Mouse (Mus musculus): ENCODE results near the gene Rnf10. TPM values are rescaled to one million over a fixed set of nuclear protein-coding genes. Genes with fewer than 3 reads are reported as not detected.
"Not testable (repeated sequence)": the region's sequence is repeated elsewhere in the genome, so short reads cannot be mapped to it uniquely, and the experiment has no call there.

Gene Rnf10
- total RNA-seq (2021): 100 to 1,000 TPM; 244 to 283 TPM
- long read RNA-seq, experiment 1, transcript Rnf10-203 (17 exons, 3,476 nt): minor isoform, 13 of 265 reads
- long read RNA-seq, experiment 1, transcript Rnf10-201 (17 exons, 3,106 nt): minor isoform, 25 of 265 reads
- long read RNA-seq, experiment 1, transcript Rnf10-202 (17 exons, 3,112 nt): major isoform, 164 of 265 reads
- long read RNA-seq, experiment 1, partial matches to known transcripts: 42 of 265 reads
- long read RNA-seq, experiment 1, other reads (novel, unspliced or antisense): 19 of 265 reads
- long read RNA-seq, experiment 2, transcript Rnf10-202 (17 exons, 3,112 nt): major isoform, 178 of 270 reads
- long read RNA-seq, experiment 2, transcript Rnf10-201 (17 exons, 3,106 nt): minor isoform, 21 of 270 reads
- long read RNA-seq, experiment 2, transcript Rnf10-203 (17 exons, 3,476 nt): minor isoform, 18 of 270 reads
- long read RNA-seq, experiment 2, partial matches to known transcripts: 27 of 270 reads
- long read RNA-seq, experiment 2, other reads (novel, unspliced or antisense): 22 of 270 reads

DNA sequence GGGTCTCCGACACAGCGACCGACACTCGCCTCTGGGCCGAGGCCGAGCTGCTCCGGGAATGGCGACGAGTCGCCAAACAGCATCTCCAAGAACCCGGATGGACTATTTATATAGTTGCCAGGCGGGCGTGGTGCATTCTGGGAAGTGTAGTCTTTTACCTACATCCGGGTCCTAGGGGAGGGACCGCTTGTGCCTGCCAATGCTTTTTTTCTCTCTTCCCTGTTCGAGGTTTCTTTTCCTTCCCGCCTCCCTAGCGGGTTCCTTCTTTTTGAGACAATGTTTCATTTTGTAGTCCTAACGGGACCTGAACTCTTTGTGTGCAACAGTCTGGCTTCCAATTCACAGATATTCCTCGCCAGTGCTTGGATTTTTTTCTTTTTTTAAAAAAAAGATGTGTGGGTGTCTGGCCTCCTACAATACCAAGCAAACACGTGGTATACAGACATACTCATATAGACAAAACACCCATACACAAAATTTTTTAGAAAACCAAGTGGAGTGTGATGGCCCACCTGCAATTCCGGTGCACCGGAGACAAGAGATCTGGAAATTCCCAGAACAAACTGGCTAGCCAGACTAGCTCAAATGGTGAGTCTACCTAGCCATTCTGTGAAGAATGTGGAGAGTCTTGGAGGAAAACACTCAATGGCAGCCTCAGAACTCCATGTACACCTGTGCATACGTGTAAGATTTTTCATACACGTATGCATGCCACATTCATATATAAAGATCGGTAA lies at the start of gene Rnf10:
Rnf10 (minus strand) TSS at position 87 of the 737 bp plus-strand sequence.
- intact Hi-C loops (cut with DNase I): no loop called here
- DNase-seq (ENCODE audit: low spot score in 2 of 2): peak; percentile 99

- peak; percentile 76 to 87 for DNase-seq (ENCODE audit: low spot score in 2 of 2)
- intact Hi-C loops (cut with DNase I): loop anchor here (1.0 kb wide), 1 partner anchor 19 kb away; the partner anchor contains the start of gene Dynll1
Measured at GRCm38 (mm10) chr5:115319004-115319940, 46.6 kb upstream of the Rnf10 start.

DNA sequence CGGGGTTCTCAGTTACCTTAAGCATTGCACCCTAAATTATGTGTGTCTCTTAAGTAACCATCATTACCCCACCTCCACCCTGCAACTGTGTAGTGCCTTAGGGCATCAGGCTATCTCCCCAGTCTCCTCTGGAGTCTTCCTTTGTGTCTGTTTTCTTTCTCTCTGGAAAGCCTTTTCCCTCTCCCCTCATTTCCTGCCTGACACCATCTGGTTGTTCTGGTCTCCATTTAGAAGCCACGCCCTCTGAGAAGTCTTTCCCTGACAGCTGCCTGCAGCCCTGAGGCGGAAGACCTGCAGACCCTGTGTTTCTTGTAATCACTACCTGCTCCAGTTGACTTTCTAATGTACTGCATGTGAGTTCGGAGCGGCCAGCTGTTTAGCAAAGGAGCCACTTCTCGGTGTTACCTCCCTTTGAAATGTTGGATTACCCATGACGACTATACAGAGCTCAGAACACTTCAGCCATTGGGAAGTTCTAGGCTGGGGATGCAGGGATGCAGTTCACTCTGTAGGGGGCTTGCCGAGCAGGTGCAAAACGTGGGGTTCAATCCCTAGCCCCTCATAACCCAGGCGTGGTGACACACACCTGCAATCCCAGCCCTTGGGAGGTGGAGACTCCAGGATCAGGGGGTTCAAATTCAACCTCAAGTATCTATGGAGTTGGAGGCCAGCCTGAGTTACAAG lies 45.1 kb upstream of the Rnf10 start:
- no peak for DNase-seq (ENCODE audit: low spot score in 2 of 2)
- intact Hi-C loops (cut with DNase I): no loop called here

GRCm38 (mm10) chr5:115316968-115317644 lies 44.4 kb upstream of the Rnf10 start:
- DNase-seq (ENCODE audit: low spot score in 2 of 2): no peak
- intact Hi-C loops (cut with DNase I): no loop called here

- no peak for DNase-seq (ENCODE audit: low spot score in 2 of 2)
- intact Hi-C loops (cut with DNase I): no loop called here
Measured at GRCm38 (mm10) chr5:115313668-115313943, 40.9 kb upstream of the Rnf10 start.

GRCm38 (mm10) chr5:115312816-115313667 lies 40.3 kb upstream of the Rnf10 start:
- no peak for DNase-seq (ENCODE audit: low spot score in 2 of 2)
- intact Hi-C loops (cut with DNase I): no loop called here

GRCm38 (mm10) chr5:115312354-115312753 lies 39.7 kb upstream of the Rnf10 start:
- no peak for DNase-seq (ENCODE audit: low spot score in 2 of 2)
- intact Hi-C loops (cut with DNase I): no loop called here

GRCm38 (mm10) chr5:115302190-115302589 lies 29.5 kb upstream of the Rnf10 start:
- DNase-seq (ENCODE audit: low spot score in 2 of 2): not testable (repeated sequence)
- intact Hi-C loops (cut with DNase I): loop anchor here (5.0 kb wide), 1 partner anchor 40 kb away; the partner anchor contains the start of genes Gatc and Triap1

DNA sequence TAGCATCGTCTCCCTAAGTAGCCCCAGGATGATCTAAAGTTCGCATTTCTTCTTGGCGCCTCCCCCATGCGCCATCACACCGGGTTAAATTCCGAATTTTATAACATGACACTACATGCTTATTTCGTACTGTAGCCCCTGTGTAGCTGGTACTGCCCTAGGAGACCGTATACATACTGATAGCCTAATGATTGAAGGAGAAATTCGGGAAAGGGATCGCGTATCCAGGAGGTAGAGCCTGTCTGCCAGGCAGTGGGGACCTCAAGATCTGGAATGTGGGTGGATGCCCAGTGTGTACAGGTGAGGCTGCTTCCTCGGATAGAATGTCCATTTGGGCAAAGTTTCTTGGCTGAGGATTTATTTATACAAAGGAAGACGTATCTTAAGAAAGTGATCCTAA lies 28.9 kb upstream of the Rnf10 start:
- no peak for DNase-seq (ENCODE audit: low spot score in 2 of 2)
- intact Hi-C loops (cut with DNase I): loop anchor here (5.0 kb wide), 1 partner anchor 41 kb away; the partner anchor contains the start of genes Gatc and Triap1

- intact Hi-C loops (cut with DNase I): loop anchor here (1.0 to 5.0 kb wide), 2 partner anchors 18 to 41 kb away; partner anchors contain the start of genes Gatc and Triap1
- DNase-seq (ENCODE audit: low spot score in 2 of 2): peak; percentile 99 to 100
Measured at GRCm38 (mm10) chr5:115300792-115301614, 28.3 kb upstream of the Rnf10 start, which contains the start of gene Dynll1. Gene Dynll1, minus strand, starts transcription at chr5:115300999.

DNA sequence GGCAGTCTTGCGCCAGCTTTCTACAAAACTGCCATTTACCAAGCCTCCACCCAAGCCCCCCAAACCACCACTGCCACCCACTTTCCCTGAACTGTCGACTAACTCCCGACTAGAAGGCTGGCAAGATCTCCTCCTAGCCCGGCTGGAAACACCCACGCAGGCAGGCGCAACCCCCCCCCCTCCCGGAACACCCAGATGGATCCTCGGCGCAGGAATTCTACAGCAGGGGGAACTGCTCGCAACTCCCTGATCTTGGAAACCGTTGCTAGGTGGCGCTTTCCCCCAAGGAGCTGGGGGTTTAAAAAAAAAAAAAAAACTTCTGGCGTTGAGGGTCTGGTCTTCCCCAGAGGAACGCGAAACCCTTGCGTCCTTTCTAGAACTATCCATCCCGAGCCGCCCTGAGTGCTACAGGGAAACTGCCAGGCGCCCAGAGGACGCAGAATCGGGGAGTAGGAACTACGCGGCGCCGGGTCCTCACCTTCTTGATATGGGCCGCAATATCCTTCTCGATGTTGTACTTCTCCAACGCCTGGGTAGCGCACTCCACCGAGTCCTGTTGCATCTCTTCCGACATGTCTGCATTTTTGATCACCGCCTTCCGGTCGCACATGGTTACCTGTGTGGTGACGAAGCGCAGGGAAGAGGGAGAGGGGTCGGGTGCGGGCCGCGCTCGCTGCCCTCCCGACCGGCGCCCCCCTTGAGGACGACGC lies 27.5 kb upstream of the Rnf10 start:
- intact Hi-C loops (cut with DNase I): loop anchor here (1.0 to 5.0 kb wide), 2 partner anchors 19 to 42 kb away; partner anchors contain the start of genes Gatc and Triap1
- peak; percentile 62 to 74 for DNase-seq (ENCODE audit: low spot score in 2 of 2)

DNA sequence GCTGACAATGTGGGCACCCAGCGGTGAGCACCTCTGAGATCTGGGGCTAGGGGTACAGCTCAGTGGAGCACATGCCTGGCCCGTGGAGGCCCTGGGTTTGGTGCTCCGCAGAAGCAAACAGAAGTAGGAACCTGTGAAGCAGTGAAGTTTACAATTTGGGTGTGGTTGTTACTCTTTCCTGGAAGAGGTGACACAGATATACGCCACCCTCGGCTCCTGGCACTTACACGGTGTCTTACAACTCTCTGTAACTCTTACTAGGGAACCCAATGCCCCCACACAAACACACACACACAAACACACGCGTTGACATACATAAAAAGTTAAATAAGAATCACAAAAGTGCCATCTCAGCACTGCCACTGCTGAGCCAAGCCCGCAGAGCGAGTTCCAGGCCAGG lies 23.6 kb upstream of the Rnf10 start:
- DNase-seq (ENCODE audit: low spot score in 2 of 2): no peak
- intact Hi-C loops (cut with DNase I): no loop called here

DNA sequence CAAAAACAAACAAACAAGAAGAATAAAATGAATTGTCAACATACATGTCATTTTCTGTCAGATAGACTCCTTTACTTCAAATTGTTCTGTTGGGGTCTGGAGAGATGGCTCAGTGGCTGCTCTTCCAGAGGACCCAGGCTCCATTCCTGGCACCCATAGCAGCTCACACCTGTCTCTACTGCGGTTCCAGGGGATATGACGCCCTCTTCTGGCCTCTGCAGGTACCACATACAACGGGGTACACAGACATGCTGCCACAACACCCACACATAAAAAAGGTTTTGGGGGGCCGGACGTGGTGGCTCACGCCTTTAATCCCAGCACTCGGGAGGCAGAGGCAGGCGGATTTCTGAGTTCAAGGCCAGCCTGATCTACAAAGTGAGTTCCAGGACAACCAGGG lies 21.5 kb upstream of the Rnf10 start:
- intact Hi-C loops (cut with DNase I): no loop called here
- no peak for DNase-seq (ENCODE audit: low spot score in 2 of 2)

DNA sequence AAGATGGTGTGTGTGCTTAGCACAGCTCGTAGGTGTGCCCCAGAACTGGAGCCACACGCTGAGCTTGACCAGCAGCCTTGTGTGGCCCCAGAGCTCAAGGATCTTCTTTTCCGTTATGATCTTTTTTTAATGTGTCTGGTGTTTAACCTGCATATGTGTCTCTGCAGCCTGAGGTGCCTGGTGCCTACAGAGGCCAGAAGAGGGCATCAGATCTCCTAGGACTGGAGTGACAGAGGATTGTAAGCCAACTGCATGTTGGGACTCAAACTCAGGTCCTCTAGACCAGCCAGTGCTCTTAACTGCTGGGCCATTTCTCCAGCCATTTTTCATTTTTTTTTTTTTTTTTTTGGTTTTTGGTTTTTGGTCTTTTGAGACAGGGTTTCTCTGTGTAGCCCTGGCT lies 12.0 kb upstream of the Rnf10 start:
- intact Hi-C loops (cut with DNase I): no loop called here
- DNase-seq (ENCODE audit: low spot score in 2 of 2): no peak

DNA sequence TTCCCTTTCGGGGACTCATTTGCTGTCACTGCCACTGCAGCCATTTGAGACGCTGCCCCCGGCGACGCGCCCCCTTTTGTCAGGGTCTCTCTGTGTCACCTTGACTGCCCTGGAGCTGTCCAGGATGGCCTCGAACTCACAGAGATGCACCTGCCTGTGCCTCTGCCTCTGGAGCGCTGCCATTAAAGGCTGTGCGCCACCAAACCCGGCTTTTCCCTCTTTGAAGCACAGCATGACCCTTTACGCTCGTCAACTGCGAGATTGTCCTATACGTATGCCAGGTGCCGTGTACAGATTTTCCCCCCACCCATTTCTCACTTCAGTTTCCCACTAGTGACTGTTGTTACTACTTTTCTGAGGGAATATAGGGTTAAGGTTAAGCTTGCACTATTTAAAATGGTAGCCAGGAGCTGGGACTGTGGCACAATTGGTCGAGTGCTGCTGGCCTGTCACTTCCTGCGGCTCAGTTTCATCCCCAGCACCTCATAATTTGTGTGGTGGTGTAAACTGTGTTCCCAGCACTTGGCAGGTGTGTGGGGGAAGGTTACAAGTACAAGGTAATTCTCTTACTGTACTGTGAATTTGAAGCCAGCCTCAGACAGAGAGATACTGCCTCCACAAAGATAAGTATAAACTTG lies 7.5 kb upstream of the Rnf10 start:
- DNase-seq (ENCODE audit: low spot score in 2 of 2): no peak
- intact Hi-C loops (cut with DNase I): no loop called here

Measured in left cerebral cortex, postnatal 14 days (tissue).